Mouse (Mus musculus) A20 (cell line): ENCODE results near the gene Fam221b.

Source experiments
- DNase-seq: peaks from one replicate; pipeline ENCODE4 v3.0.0-alpha.2; 2011; ENCODE audit warnings: low read depth, low spot score

Fam221b gene

DNA sequence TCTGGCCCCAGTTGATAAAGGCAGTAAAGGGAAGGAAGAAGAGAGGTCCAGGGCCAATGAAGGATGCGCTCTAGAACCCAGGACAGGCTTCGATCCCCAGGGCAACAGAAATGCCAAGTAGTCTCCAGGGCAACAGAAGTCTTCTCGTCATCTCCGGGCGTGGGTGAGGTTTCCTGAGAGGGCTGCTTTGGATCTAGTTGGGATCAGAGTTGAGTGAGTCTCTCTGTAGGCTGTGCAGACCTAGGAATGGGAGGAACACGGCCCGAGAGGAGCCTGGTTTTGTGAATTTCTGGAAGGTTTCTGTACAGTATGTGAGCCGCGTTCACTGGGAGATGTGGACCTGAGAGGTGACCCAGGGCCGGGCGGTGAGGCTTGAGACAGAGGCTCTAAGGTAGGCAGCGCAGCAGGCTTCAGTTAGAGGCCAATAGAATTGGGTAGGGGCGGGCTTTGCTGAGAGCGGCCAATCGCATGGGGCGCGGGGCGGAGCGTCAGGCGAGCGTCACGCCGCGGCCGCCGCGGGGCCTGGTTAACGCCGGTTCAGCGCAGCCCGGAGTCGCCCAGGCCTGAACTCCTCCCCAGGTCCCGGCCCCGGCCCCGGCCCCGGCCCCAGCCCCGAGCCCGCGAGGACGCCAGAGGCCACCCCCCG, at the start of gene Fam221b, which contains the start of gene Tmem8b:
Fam221b (minus strand) TSS at position 364 of the 646 bp plus-strand sequence.
Tmem8b (plus strand) TSS at position 190 of the 646 bp plus-strand sequence.
- peak; percentile 88 for DNase-seq

DNA sequence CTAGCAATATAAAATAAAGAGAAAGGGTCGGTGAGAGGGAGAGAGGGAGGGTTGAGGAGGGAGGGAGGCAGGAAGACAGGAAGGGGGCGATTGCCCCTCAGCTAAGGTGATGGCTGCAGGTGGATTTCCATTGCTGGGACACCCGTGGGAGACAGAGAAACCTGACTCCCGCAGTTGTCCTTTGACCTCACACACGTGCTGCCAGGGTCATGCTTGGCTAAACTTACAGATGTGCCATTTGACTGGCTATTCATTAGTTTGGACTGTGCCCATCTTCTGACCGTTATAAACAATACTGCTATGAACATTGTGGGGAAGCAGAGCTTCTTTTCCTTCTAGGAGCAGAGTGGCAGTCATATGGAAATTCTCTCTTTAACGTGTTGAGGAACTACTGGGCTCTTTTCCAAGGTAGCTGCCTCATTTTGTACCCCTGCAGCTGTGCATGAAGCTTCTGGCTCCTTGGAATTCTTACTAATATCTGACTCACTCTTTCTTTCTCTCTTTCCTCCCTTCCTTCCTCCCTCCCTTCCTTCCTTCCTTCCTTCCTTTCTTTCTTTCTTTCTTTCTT, 44.8 kb upstream of the Fam221b start:
- no peak for DNase-seq

DNA sequence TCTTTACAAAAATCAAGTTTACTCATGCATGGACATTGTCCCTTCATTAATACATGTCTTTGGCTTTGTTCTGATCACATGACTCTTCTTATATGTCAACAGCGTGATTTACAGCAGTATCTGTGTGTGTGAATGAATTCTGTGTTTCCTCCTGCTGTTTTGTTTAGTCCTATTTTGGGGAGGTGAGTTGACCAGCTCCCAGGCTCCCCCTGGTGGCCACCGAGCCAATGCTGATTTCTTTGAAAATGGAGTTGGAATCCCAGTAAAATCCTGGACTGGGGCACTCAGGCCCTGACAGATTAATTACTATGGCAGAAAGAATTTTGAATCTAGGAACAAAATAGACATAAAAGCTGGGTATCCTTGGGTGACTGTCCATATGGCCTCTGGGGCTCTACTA, 42.9 kb upstream of the Fam221b start:
- DNase-seq, result peak; percentile 60

DNA sequence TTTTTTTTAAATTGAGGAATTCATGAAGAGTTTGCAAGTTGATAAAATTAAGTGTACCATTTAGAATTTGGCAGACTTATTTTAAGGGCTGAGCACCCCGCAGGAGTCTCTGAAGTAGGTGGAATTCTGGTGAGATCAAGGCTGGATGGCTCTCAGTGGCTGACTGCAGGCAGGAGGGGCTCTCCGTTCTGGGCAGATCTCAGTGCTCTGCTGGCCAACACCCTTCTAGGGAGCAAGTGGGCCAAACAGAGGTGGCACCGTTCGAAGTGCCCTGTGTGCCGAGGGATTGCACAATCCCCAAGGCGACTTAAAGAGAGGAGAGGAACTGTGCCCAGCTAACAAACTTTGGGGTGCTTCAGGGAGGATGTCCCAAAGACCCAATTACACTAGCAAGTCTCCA, 40.9 kb upstream of the Fam221b start, which contains the start of gene Olfr71:
Olfr71 (minus strand) TSS at position 387 of the 400 bp plus-strand sequence.
- DNase-seq, result no peak

DNA sequence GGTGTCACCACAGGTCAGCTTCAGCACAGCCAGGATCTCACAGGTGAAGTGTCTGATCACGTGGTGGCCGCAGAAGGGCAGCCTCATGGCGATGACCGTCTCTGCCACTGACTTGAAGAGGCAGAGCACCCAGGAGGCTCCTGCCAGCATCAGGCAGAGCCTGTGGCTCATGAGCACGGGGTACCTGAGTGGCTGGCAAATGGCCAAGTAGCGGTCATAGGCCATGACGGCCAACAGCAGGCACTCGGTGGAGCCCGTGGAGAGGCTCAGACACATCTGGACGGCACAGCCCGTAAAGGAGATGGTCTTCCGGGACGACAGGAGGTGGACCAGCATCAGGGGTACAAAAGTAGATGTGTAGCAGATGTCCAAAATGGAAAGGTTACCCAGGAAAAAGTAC, 37.0 kb upstream of the Fam221b start:
- DNase-seq, result no peak

DNA sequence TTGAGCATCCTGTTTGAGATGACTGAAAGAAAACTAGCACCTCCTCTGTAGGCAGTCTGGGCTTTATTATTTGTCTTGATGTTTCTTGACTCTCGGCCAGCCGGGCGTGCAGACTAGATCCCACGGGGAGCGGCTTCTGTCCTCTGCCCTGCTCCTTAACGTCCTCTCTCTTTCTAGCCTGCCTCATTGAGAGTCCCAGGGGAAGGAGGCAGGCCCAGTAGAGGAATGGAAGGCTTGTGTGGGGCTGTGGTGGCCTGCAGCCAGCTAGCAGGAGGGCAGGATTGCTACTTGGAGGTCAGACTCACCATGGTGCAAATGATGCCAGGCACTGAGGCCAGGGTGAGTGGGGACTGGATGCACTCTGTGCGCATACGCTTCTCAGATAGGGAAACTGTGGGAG, 34.9 kb upstream of the Fam221b start:
- DNase-seq, result no peak

DNA sequence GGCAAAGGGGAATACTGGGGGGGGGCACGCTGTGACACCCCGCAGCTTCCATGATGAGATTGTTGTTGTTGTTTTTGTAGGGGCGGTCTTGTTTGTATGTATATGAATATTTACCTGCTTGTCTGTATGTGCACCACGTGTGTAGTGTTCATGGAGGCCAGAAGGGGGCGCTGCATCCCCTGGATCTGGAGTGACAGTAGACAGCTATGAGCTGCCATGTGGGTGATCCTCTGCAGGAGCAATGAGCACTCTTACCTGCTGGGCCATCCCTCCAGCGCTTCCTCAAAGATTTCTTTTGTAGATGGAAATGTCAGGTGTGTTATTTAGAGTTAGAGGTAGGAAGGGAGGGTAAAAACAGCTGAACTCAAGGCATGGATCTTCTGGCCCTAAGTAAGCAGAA, 34.5 kb upstream of the Fam221b start:
- peak; percentile 30 for DNase-seq

DNA sequence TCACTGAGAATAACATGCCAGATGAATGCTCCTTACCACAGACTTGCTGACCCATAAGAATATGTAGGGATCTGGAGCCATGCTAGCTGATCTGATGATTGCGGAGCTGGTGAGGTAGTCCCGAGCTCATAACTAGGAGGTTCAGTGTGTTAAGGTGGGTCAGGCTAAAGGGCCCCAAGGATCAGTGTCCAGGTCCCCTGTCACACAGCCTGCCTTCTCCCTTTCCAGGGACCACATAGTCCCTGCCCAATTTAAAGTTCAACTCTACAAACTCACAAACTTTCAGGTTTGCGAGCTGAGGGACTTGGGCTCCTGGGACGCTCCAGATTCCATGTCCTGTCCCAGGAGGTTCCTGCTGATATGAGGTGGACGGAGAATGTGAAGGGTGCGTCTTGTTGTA, 31.8 kb upstream of the Fam221b start, which contains the start of gene Olfr70:
Olfr70 (minus strand) TSS at position 101 of the 400 bp plus-strand sequence.
- DNase-seq, result no peak

DNA sequence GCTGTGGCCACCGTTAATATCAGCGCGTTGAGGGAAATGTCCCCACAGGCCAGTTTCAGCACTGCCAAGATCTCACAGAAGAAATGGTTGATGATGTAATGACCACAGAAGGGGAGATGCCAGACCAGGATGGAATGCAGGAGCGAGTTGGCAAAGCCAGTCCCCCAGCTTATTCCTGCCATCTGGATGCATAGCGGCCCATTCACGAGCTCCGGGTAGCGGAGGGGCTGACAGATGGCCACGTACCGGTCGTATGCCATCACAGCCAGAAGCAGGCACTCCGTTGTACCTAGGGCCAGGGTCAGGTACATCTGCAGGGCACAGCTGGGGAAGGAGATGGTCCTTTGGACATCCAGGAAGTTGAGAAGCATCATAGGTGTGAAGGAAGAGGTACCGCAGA, 27.6 kb upstream of the Fam221b start:
- DNase-seq, result no peak

DNA sequence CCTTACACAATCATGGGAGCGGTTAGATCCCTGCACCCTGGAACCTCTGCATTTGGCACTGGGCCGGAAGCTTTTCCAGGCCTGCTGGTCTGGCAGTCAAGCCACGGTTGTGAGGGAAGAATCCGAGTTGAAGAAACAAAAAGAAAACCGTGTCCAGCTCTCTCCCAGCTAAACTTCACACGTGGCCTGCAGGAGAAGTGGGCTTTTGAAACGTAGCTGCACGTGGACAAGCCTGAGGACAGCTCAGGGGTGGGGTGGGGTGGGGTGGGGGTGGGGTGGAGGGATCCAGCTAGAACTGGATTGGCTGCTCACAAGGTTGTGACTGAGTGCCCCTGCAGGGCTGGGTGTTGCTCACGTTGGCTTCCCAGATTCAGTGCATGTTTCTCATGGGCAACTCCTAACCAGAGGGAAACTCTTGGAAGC, 26.3 kb upstream of the Fam221b start:
- no peak for DNase-seq

DNA sequence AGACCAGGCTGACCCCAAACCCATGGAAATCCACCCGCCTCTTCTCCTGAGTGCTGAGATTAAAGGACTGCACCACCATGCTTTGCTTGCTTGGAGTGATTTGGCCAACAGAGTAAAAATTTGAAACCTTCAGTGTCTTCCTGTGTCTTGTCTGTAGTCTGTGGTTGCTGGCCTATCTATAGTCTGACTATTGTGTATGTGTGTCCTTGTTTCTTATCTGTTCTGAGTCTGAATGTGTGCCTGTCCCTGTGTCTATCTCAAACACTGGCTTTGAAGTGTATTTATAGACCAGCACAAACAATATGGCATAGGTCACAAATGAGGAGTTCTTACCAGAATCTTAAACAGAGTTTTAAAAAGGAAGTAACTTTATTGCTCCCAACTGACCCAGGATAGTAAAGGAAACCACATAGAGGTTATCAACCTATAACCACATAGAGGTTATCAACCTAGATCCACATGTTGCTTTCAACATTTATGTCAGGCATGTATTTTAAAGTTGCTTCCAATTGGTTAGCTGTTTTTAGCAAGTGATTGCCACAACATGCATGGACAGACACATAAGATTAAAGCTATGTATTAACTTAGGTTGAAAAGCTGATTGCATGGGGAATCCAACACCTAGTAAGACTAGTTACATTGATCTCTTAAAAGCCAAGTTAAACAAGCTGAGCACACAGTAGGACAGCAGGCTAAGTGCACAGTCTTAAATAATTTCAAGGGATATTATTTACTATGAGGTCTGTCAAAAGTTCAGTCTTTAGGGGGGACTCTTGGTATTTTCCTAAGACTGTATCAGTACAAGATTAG, 25.7 kb upstream of the Fam221b start:
- no peak for DNase-seq

DNA sequence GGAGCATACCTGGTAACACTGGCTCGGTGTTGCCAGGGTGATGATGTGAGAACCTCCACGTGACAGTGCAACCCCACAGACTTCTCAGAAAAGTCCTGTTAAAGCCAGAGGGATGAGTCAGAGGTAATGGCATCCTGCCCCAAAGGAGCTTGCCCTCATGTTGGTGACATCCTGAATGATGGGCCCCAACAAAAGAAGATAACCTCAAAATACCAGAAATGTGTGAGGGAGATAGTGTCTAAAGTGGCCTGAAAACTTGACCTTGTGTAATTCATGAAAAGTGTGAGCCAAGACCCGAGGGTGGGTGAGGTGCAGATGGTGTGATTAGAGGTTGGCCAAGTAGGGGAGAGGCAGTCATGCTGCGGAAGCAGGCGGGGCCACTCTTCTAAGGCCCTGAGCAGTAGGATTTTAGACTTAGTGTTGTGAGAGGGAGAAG, 24.9 kb upstream of the Fam221b start:
- no peak for DNase-seq

DNA sequence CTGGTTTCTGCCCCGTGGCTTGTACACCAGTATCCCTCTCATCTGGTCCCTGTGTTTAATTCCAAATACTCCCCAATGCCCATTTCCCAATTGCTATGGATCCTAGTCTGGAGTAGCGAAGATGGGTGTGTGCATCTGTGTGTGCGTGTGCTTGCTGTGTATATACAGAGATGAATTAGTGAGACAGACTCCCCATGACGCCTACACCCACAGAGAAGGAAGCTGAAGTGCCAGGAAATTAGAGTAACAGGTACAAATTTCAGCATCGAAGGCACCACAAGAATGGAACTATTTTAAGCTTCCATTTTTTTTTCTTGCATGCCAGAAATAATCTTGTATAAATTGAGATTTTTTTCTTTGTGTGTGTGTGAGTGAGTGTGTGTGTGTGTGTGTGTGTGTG, 22.1 kb upstream of the Fam221b start:
- no peak for DNase-seq

DNA sequence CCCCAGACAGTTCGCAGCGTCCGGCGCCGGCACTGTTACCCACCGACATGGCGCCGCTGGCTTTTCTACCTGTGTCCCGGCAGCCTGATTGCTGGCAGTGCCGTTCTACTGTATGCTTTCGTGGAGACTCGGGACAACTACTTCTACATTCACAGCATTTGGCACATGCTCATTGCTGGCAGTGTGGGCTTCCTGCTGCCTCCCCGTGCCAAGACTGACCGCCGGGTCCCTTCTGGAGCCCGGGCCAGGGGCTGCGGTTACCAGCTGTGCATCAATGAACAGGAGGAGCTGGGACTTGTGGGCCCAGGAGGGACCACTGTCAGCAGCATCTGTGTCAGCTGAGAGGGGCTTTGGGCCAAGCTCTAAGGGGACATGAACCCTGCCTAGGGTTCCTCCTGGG, 21.1 kb upstream of the Fam221b start:
- DNase-seq, result no peak

DNA sequence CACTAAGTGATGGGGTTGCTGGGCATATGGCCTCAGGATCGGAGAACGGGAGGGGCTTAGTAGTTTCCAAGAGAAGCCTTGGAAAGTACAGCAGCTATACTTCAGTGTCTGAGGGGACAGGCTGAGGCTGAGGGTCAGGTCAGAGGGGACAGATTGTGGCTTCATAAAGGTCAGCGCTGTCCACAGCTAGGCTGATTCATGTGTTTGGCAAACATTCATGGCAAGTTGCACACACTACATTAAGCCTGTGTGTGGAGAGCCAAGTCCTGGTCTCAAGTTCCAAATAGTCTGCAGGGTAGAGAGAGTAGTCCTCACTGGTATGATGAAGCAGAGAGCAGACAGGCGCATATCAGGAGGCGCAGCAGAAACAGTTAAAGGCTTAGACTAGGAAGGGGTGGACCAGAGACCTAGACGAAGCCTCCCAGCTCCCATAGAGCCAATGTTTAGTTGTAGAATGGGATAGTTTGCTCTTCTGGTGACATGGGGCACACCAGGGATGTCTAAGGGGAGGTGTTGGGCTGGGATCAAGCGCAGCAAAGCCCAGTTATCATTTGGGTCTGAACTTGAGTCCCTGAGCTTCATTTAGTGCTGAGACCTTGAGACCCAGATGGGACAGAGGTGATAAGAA, 10.6 kb upstream of the Fam221b start:
- DNase-seq, result no peak

DNA sequence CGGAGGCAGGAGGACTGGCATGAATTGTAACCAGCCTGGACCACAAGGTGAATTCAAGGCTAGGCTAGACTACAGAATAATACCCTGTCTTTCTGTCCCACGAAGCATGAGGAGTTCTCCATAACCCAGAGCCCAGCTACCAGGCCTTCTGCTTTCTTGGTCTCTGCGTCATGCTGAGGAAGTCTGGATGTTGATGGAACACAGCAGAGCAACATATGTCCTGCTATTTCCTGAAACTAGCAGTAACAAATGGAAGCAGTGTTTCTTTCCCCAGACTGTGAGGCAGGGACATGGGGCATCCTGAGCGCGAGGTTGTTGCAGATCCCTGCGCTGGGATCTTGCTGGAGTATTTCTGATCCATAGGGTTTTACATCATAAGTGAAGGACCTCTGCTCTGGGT, 9.6 kb upstream of the Fam221b start:
- no peak for DNase-seq

DNA sequence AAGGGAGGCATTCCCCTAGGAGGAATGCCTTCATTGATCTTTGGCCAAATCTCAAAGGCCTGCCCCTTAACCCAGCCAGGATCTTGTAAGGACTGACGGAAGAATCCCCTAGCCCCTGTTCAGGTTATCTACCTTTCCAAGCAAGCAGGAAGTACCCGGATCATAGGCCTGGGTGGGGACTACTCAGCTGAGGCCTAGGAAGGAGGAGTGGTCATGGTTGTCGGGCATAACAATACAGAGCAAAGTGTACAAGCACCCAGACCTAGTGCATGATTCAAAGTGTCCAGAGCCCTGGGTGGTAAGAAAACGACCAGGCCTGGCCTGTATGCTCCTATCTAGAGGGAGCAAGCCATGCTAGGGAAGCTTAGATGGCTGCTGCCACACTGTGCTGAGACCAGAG, 6.7 kb upstream of the Fam221b start:
- DNase-seq, result no peak

DNA sequence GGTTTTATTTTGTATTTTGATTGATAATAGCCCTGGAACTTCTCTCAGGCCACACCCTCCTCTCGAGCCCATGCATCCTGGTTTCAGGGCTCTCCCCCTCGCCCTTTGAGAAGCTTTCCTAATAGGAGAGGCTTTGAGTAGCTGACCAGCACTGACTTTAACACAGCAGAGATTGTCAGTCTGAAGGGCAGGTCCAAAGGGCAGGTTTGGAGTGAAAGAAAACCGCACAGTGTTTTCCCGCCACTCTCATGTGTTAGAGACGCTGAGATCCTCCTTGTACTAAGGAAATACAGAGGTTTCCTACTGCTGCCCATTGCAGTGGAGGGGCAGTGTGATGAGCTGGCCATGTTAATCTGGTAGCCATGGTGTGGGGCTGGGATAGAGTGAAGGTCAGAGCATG, 6.0 kb upstream of the Fam221b start:
- DNase-seq, result no peak

DNA sequence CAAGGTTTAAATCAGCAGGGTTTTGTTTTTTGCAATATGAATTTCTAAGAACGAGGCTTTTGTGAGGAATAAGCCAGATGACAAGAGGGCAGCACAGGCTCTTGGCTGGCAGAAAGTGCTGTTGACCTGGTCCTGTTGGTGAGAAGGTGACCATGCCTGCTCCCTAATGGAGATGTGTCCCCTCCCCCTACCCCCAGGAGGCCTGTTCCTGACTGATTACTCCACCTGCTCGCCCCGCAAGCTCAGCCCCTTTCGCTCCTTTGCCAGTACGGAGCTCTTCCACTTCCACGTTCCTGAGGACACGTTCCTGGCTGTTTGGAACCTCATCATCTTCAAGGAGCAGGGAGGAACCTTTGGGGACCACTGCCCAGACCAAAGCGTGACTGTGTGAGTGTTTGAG, 4.8 kb upstream of the Fam221b start:
- DNase-seq, result no peak

DNA sequence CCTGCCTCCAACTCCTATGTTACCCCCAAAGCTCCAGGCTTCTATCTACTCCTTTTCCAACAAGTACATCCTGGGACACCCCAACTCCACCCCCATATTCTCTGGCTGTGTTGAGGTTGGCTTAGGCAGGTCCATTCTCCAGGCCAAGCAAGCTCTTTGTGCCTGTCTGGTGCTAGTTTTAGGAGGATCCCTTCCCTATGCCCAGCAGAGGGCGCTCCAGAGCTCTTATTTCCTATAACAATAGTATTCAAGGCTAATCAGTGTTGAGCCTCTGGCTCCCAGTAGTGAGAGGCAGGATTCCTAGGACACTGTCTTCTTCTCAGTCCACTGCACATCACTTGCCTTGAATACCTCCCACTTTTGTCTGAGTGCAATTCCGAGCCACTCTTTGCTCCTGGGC, 3.1 kb upstream of the Fam221b start:
- DNase-seq, result peak; percentile 78

DNA sequence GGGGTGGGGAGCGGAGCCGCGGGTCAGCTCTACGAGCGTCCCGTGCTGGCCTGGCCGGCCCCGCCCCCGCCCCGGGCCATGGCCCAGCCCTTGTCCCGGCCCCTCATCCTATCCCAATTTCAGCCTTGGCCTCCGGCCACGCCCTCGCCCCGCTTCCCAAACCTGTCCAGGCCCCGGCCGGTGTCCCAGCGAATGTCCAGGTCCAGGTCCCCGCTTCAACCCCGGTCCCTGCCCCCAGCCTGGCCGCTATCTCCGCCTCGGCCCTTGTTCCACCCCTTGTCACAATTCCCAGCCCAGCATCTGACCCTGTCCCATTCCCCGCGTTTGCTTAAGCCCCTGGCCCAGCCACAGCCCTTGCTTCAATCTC, 466 bp upstream of the Fam221b start:
- no peak for DNase-seq

DNA sequence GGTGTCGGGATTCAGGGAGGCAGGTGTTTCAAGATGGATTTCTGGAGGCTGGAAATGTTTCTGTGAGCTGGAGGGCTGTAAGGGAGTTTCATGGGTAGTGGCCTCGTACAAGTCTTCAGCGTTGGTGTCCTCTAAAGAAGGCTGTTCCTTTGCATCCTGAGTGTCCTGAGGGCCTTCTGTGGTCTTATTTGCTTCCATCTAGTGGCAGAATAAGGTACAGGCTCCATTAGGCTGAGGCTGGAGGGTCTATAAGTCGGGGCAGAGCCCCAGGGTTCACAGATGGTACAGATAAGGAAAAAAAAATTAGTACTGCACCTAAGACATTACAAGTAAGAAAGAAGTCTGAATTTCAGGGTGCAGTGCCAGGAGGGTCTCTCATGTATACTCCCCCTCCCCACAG, 2.5 kb downstream of the Fam221b start:
- peak; percentile 35 for DNase-seq
